Mouse (Mus musculus) midbrain, embryonic 11.5 days (tissue): Measurements from ENCODE around the gene Col4a3. TPM values are rescaled to one million over a fixed set of nuclear protein-coding genes. Genes with fewer than 3 reads are reported as not detected.

Experiments
- ATAC-seq: fragments of 200-750 bp; cut with Nextera tagmentation; 2 replicates; pipeline ENCODE4 v1.8.0; 2017; ENCODE audit warnings: moderate TSS enrichment, moderate library complexity; ENCODE audit not compliant: low FRiP score
- DNase-seq: peaks from one replicate; pipeline ENCODE4 v3.0.0; 2015; ENCODE audit warnings: low spot score; ENCODE audit errors: missing footprints
- H3K27ac ChIP-seq: fragments of 300-500 bp; sonication (generic); 2 replicates; pipeline ENCODE4 v1.5.1; 2014; ENCODE audit warnings: low read depth, low read length
- H3K27me3 ChIP-seq: fragments of 300-500 bp; sonication (generic); 2 replicates; pipeline ENCODE4 v1.6.1; 2014; ENCODE audit warnings: mild to moderate bottlenecking, low read length, moderate library complexity, mixed read lengths; ENCODE audit not compliant: control insufficient read depth, insufficient read depth
- H3K36me3 ChIP-seq: fragments of 300-500 bp; sonication (generic); 2 replicates; pipeline ENCODE4 v1.6.1; 2014; ENCODE audit warnings: mild to moderate bottlenecking, low read length, moderate library complexity, mixed read lengths; ENCODE audit not compliant: control insufficient read depth, insufficient read depth
- H3K4me1 ChIP-seq: fragments of 300-500 bp; sonication (generic); 2 replicates; pipeline ENCODE4 v1.6.1; 2014; ENCODE audit warnings: low read length; ENCODE audit not compliant: control insufficient read depth, insufficient read depth
- H3K4me2 ChIP-seq: fragments of 300-500 bp; sonication (generic); 2 replicates; pipeline ENCODE4 v1.6.1; 2014; ENCODE audit warnings: mild to moderate bottlenecking, moderate library complexity
- H3K4me3 ChIP-seq: fragments of 300-500 bp; sonication (generic); 2 replicates; pipeline ENCODE4 v1.5.1; 2014; ENCODE audit warnings: low read depth, low read length
- H3K9ac ChIP-seq: fragments of 300-500 bp; sonication (generic); 2 replicates; pipeline ENCODE4 v1.6.1; 2014; ENCODE audit warnings: low read length
- H3K9me3 ChIP-seq: fragments of 300-500 bp; sonication (generic); 2 replicates; pipeline ENCODE4 v1.6.1; 2016; ENCODE audit warnings: low read length; ENCODE audit not compliant: control insufficient read depth
- WGBS: fragments of 180-500 bp; shearing (Covaris S2); extraction: QIAGEN DNeasy Blood & Tissue Kit; methylation state at CpG from one replicate; pipeline ENCODE4 v1.1.7; 2014; 5-methylcytosine and 5-hydroxymethylcytosine counted together
- polyA plus RNA-seq: library from polyadenylated mRNA; unstranded; fragments of >200 nt; fragmentation: Nextera tagmentation; extraction: Ambion mirVana; gene quantifications from 2 replicates; pipeline ENCODE4 v1.2.1, GENCODE M21; 2014

Col4a3 gene
- polyA plus RNA-seq, 1 experiment from 2014 or later: 0.10 TPM

- Histone ChIP-seq H3K4me2 (no peak overlapping the region), H3K27me3 (no peaks in the 10 kb centered on the region), H3K36me3 (no peaks in the 10 kb centered on the region), H3K9ac (no peak overlapping the region), H3K9me3 (no peaks in the 10 kb centered on the region), H3K27ac (no peak overlapping the region), H3K4me3 (no peak overlapping the region), H3K4me1 (no peaks in the 10 kb centered on the region)
- 74% methylated on average over 6 of the region's 6 CpGs for WGBS
- DNase-seq: no peak
- ATAC-seq: no peak
These were observed 10.3 kb downstream of the Col4a3 start for GRCm38 (mm10) chr1:82596864-82597596.

DNA sequence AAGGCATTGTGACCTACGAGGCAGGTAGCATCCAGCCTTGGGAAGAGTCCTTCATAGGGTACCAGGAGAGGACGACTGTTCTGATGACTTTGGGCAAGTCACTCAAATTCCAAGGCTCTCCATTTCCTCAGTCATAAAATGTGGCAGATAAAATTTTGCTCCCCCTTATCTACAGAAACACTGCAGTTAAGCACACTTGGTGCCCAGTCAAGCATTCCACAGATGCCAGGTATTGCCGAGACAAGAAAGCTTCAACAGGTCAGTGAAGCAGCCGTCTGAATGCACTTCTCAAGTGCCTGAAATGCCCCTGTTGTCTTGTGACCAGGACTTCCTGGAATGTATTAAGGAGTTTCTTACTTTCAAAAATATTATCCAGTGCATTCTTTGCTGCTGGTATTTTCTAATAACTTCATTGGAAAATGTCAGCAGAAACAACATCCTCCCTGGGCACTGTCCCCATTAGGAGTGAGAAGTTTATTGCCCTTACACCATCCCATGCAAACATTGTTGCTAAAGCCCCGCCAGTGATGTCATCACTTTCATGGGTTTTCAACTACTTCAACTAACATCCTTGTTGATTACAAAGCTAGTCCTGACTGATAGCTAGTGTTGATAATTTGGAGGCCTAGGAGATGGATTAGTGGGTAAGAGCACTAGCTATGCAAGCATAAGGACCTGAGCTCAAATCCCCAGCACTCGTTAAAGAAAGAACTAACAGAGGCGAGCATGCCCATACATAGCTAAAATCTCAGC lies 16.7 kb downstream of the Col4a3 start:
- no peak overlapping the region for H3K9ac ChIP-seq
- H3K27me3 ChIP-seq: no peaks in the 10 kb centered on the region
- H3K4me1 ChIP-seq: no peaks in the 10 kb centered on the region
- no peak overlapping the region for H3K4me3 ChIP-seq
- H3K36me3 ChIP-seq: no peaks in the 10 kb centered on the region
- no peak for DNase-seq
- H3K9me3 ChIP-seq: no peaks in the 10 kb centered on the region
- H3K27ac ChIP-seq: no peak overlapping the region
- no peak overlapping the region for H3K4me2 ChIP-seq
- 76% methylated on average over 7 of the region's 7 CpGs for WGBS
- no peak for ATAC-seq

DNA sequence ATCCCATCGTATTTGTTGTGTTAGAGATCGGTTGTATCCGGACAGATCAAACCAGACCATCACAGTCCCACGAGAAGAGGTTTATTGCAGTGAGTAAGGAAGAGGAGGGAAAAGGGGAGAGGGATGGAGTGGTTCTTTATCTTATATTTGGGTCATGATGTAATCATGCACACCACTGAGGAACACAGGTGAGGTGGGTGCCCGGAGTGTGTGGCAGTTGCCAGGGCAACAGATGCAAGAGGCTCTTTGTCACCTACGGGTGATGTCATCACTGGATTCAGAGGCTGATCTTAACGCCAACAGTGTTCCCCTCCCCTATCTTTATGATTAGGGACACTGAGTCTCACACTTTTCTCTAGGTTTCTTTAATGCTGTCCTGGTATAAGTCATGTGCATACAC lies 18.6 kb downstream of the Col4a3 start:
- H3K4me3 ChIP-seq: no peak overlapping the region
- no peaks in the 10 kb centered on the region for H3K36me3 ChIP-seq
- no peak for ATAC-seq
- no peak overlapping the region for H3K4me2 ChIP-seq
- no peak for DNase-seq
- H3K9ac ChIP-seq: no peak overlapping the region
- H3K9me3 ChIP-seq: no peaks in the 10 kb centered on the region
- H3K27me3 ChIP-seq: no peaks in the 10 kb centered on the region
- no peaks in the 10 kb centered on the region for H3K4me1 ChIP-seq
- H3K27ac ChIP-seq: no peak overlapping the region
- WGBS: 85% methylated on average over 7 of the region's 7 CpGs

DNA sequence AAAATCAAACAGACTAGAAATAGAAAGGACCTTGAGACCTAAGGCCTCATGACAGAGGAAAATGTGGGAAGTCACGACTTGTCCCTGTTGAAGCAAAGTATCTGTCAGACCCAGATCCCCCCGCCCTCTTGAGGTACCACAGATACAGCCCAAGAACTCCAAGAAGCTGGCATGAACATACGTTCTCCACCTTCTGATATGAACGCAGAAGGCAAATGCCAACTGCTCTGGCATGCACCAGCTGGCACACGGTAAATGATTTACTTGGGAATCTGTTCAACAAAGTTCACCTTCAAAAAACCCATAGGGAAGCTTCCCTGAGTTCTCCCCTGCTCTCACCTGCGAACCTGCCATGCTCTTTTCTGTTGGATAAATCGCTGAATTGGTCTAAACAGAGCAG lies 19.1 kb downstream of the Col4a3 start:
- WGBS: 87% methylated on average over 7 of the region's 7 CpGs
- H3K27me3 ChIP-seq: no peaks in the 10 kb centered on the region
- no peak overlapping the region for H3K4me3 ChIP-seq
- no peaks in the 10 kb centered on the region for H3K4me1 ChIP-seq
- no peaks in the 10 kb centered on the region for H3K9me3 ChIP-seq
- DNase-seq (no peak), ATAC-seq (no peak)
- H3K36me3 ChIP-seq: no peaks in the 10 kb centered on the region
- H3K9ac ChIP-seq: no peak overlapping the region
- H3K27ac ChIP-seq: no peak overlapping the region
- no peak overlapping the region for H3K4me2 ChIP-seq

GRCm38 (mm10) chr1:82608646-82609262 lies 22.0 kb downstream of the Col4a3 start:
- no peak overlapping the region for H3K4me2 ChIP-seq
- H3K27ac ChIP-seq: no peak overlapping the region
- H3K4me1 ChIP-seq: no peaks in the 10 kb centered on the region
- no peak for DNase-seq
- H3K4me3 ChIP-seq: no peak overlapping the region
- no peak overlapping the region for H3K9ac ChIP-seq
- H3K9me3 ChIP-seq: no peaks in the 10 kb centered on the region
- 77% methylated on average over 9 of the region's 9 CpGs for WGBS
- H3K27me3 ChIP-seq: no peaks in the 10 kb centered on the region
- no peaks in the 10 kb centered on the region for H3K36me3 ChIP-seq
- ATAC-seq: no peak

DNA sequence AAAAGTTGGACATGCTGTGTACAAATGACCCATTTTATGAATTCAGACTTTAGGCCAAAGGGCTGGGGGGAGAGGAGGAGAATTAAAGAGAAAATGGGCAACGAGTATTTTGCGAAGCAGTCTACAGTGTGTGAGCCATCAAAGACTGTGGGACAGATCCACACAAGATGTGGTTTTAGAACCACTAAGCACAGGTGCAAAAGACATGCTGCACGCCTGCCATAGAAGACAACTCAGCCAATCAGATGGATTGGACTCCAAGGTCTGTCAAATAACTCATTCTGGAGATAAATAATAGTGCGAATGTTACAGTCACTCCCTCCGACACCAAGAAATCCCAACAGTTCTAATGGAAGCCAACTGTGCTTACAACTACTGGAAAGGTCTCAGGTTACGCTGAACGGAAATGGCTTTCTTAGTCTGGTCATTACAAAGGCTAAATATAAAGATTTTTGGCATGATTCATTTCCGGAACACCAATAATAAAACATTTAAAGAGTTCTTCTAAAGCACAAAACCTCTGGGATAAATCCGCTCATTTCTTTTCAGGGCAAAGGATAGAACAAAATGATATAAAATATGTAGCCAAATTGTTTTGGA lies 25.4 kb downstream of the Col4a3 start:
- Histone ChIP-seq H3K4me1 (no peaks in the 10 kb centered on the region), H3K9ac (no peak overlapping the region), H3K36me3 (no peaks in the 10 kb centered on the region), H3K4me2 (no peak overlapping the region), H3K27ac (no peak overlapping the region), H3K4me3 (no peak overlapping the region), H3K27me3 (no peaks in the 10 kb centered on the region), H3K9me3 (no peaks in the 10 kb centered on the region)
- ATAC-seq: no peak
- WGBS: 87% methylated on average over 9 of the region's 9 CpGs
- DNase-seq: no peak

DNA sequence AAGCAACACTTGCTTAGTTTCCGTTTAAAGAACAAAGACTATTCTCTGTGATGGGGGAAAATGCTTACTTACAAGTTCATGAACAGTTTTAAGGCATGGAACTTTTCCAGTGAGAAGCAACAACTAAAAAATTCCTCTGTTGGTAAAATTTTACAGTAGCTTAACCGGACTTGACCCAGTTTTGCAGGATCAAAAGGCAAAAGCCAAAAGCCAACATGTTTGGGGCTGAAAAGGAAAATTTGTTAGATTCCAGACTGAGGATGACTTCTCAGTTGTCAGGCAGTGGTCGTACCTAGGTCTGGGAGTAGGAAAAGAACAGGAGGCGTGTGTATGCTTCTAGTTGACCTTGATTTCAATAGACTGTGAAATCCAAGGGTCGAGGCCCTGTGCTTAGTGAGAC lies 31.3 kb downstream of the Col4a3 start:
- Histone ChIP-seq H3K27me3 (no peaks in the 10 kb centered on the region), H3K4me1 (no peaks in the 10 kb centered on the region), H3K4me3 (no peak overlapping the region), H3K36me3 (no peaks in the 10 kb centered on the region), H3K4me2 (no peak overlapping the region), H3K27ac (no peak overlapping the region), H3K9ac (no peak overlapping the region), H3K9me3 (no peaks in the 10 kb centered on the region)
- ATAC-seq: no peak
- DNase-seq: no peak
- 78% methylated on average over 5 of the region's 5 CpGs for WGBS

GRCm38 (mm10) chr1:82618592-82618991 lies 31.9 kb downstream of the Col4a3 start:
- DNase-seq (no peak), ATAC-seq (no peak)
- Histone ChIP-seq H3K4me3 (no peak overlapping the region), H3K9ac (no peak overlapping the region), H3K4me2 (no peak overlapping the region), H3K4me1 (no peaks in the 10 kb centered on the region), H3K9me3 (no peaks in the 10 kb centered on the region), H3K36me3 (no peaks in the 10 kb centered on the region), H3K27ac (no peak overlapping the region), H3K27me3 (no peaks in the 10 kb centered on the region)
- 88% methylated on average over 5 of the region's 5 CpGs for WGBS

DNA sequence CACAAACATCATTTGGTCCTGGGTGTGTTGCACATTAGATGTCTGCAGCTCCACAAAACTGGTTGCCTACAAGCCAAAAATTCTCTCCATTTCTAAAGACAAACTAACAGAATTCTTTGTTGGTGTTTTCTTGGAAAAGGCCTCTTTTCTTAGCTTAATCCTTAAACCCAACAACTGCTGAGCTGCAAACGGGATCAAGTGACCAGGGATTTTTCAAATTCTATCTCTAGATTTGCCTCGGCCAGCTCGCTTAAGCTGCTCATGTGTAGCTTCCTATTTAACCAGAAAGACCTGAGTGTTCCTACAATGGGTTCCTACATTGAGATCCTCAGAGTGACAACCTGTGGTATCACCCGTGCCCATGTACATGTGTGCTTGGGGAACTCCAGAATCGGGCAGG lies 33.3 kb downstream of the Col4a3 start:
- ATAC-seq (no peak), DNase-seq (no peak)
- Histone ChIP-seq H3K4me1 (no peaks in the 10 kb centered on the region), H3K9me3 (no peaks in the 10 kb centered on the region), H3K27me3 (no peaks in the 10 kb centered on the region), H3K4me3 (no peak overlapping the region), H3K27ac (no peak overlapping the region), H3K36me3 (no peaks in the 10 kb centered on the region), H3K9ac (no peak overlapping the region), H3K4me2 (no peak overlapping the region)
- 71% methylated on average over 5 of the region's 5 CpGs for WGBS
